8 mouse cellular contexts compared by ENCODE assay signal in genomic region chr2:71744861-71745507, GRCm38 (mm10). TPM values are rescaled to one million over a fixed set of nuclear protein-coding genes. Genes with fewer than 3 reads are reported as not detected.
DNase-seq lines count a peak whose midpoint lies in the region; ATAC-seq lines count a peak whose summit lies in the region.

No protein-coding gene starts in this region.

- no peak overlapping the region for H3K9ac ChIP-seq in liver, embryonic 12.5 days

- H3K27ac ChIP-seq in liver, embryonic 12.5 days = 0 out of 2 replicates have a peak overlapping the region, but pooled peaks have one; percentile 12

- no peaks in the 10 kb centered on the region for H3K36me3 ChIP-seq in liver, embryonic 12.5 days

- H3K9me3 ChIP-seq in liver, embryonic 12.5 days (replicated peaks) = no peaks in the 10 kb centered on the region

- WGBS in liver, embryonic 12.5 days (ENCODE audit: insufficient replicate concordance) = 14% methylated on average over 11 of the region's 11 CpGs

- no peak overlapping the region; the same call in 1 of the 2 replicates for H3K4me2 ChIP-seq in liver, embryonic 12.5 days

- H3K4me3 ChIP-seq in liver, embryonic 12.5 days = no peak overlapping the region

- peak; percentile 20 for DNase-seq in layer of hippocampus, adult 9-10 months (ENCODE audit: low spot score)
- DNase-seq in layer of hippocampus, adult 8-10 months (ENCODE audit: low spot score in 2 of 2) = no peak
- peak; percentile 92 for DNase-seq in ZHBTc4 (ENCODE audit: low read depth, low spot score)
- DNase-seq in frontal cortex, postnatal 14 days (ENCODE audit: low spot score in 2 of 2) = no peak
- no peak for DNase-seq in thymus, postnatal 14 days
- DNase-seq in thymus, postnatal 36 days = no peak

- peaks cover 26% of the 10 kb centered on the region for H3K4me1 ChIP-seq in liver, embryonic 12.5 days

- peak; percentile 90 for ATAC-seq in granulocyte monocyte progenitor cell, adult 5-6 weeks (replicated peaks; ENCODE audit: poor library complexity, severe bottlenecking)
- ATAC-seq in liver, embryonic 12.5 days = no peak

- no peaks in the 10 kb centered on the region for H3K27me3 ChIP-seq in liver, embryonic 12.5 days (replicated peaks)

RNA-seq across cellular contexts. Expression of gene Itga6, which starts 0.4 kb away (rescaled TPM):
- 10 to 100 TPM; 24.9 to 37.5 (median 30.5) TPM for total RNA-seq in layer of hippocampus, adult 8-10 months (2022)
- 32.9 and 48.6 TPM in 2 replicates for total RNA-seq in granulocyte monocyte progenitor cell, adult 5-6 weeks (2014; fragmentation: Nextera tagmentation)
- total RNA-seq in granulocyte monocyte progenitor cell, adult 5-6 weeks (2017) = 46.9 and 59.7 TPM in 2 replicates
- 14.2 and 14.6 TPM in 2 replicates for polyA plus RNA-seq in liver, embryonic 12.5 days (2016; fragmentation: Nextera tagmentation; extraction: Ambion mirVana)

Comparison
In these comparisons a context has a peak if more than half of its experiments do, and no peak if none do; other contexts are left out.
1. DNase-seq: peak in layer of hippocampus, adult 9-10 months (single experiment) and ZHBTc4 (single experiment); none in layer of hippocampus, adult 8-10 months (0 of 2), frontal cortex, postnatal 14 days (0 of 2), thymus, postnatal 14 days (single experiment) and thymus, postnatal 36 days (0 of 2).